Mouse (Mus musculus) MEL (cell line): Measurements from ENCODE around the gene Ptgfr. TPM values are rescaled to one million over a fixed set of nuclear protein-coding genes. Genes with fewer than 3 reads are reported as not detected.

Experiments
- DNase-seq: peaks from one replicate; pipeline ENCODE4 v3.0.0; 2011; ENCODE audit warnings: low read depth, low spot score
- H3K27ac ChIP-seq: 2 replicates; pipeline ENCODE4 v1.5.1; 2012; ENCODE audit warnings: low read depth, mild to moderate bottlenecking, control low read depth, low read length, moderate library complexity; ENCODE audit not compliant: control insufficient read depth
- H3K27me3 ChIP-seq, 2 experiments: fragments of 150-350 bp in 1 of 2; sonication (generic) in 1 of 2; 2 replicates each; pipeline ENCODE4 v1.6.1; 2012; ENCODE audit warnings: low read length in 2 of 2, mild to moderate bottlenecking in 2 of 2, improper control_type of control experiment in 1 of 2, moderate library complexity in 1 of 2; ENCODE audit not compliant: insufficient read depth in 2 of 2, control insufficient read depth in 1 of 2
- H3K36me3 ChIP-seq, 2 experiments: 2 replicates each; pipeline ENCODE4 v1.6.1; 2012 to 2014; ENCODE audit warnings: low read length in 2 of 2, improper control_type of control experiment in 1 of 2, inconsistent platforms in 1 of 2, mild to moderate bottlenecking in 1 of 2; ENCODE audit not compliant: insufficient read depth in 2 of 2, control insufficient read depth in 1 of 2
- H3K4me1 ChIP-seq, 2 experiments: fragments of 150-350 bp in 1 of 2; sonication (generic) in 1 of 2; 2 replicates each; pipeline ENCODE4 v1.6.1; 2012; ENCODE audit warnings: low read length in 2 of 2, improper control_type of control experiment in 1 of 2, mild to moderate bottlenecking in 1 of 2; ENCODE audit not compliant: insufficient read depth in 2 of 2, control insufficient read depth in 1 of 2
- H3K4me3 ChIP-seq, 2 experiments: fragments of 150-350 bp in 1 of 2; sonication (generic) in 1 of 2; 2 replicates each; pipeline ENCODE4 v1.5.1; 2012; ENCODE audit warnings: low read depth in 2 of 2, low read length in 2 of 2, mild to moderate bottlenecking in 2 of 2, moderate library complexity in 2 of 2, control low read depth in 1 of 2, improper control_type of control experiment in 1 of 2; ENCODE audit not compliant: control insufficient read depth in 1 of 2, insufficient read depth in 1 of 2
- H3K79me2 ChIP-seq: 2 replicates; pipeline ENCODE4 v1.6.1; 2012; ENCODE audit warnings: mild to moderate bottlenecking, low read length, moderate library complexity; ENCODE audit not compliant: control insufficient read depth, poor library complexity, insufficient read depth
- H3K9ac ChIP-seq: 2 replicates; pipeline ENCODE4 v1.6.1; 2012; ENCODE audit warnings: low read depth, mild to moderate bottlenecking, control low read depth, low read length, moderate library complexity; ENCODE audit not compliant: control insufficient read depth, poor library complexity, severe bottlenecking
- H3K9me3 ChIP-seq: fragments of 150-350 bp; sonication (generic); replicated peaks from 2 replicates; pipeline ENCODE4 v1.6.1; 2012; ENCODE audit warnings: mild to moderate bottlenecking, low read length, improper control_type of control experiment, moderate library complexity; ENCODE audit not compliant: insufficient read depth
- BHLHE40 ChIP-seq: IDR thresholded peaks from 2 replicates; pipeline ENCODE4 v1.6.1; 2012; ENCODE audit warnings: low read depth, mild to moderate bottlenecking, inconsistent platforms, low read length, improper control_type of control experiment, borderline replicate concordance
- CHD1 ChIP-seq: IDR thresholded peaks from 2 replicates; pipeline ENCODE4 v1.6.1; 2012; ENCODE audit warnings: low read depth, mild to moderate bottlenecking, inconsistent platforms, low read length, improper control_type of control experiment
- E2F4 ChIP-seq: IDR thresholded peaks from 2 replicates; pipeline ENCODE4 v1.6.1; 2011; ENCODE audit warnings: low read depth, low read length, improper control_type of control experiment, borderline replicate concordance
- ETS1 ChIP-seq: IDR thresholded peaks from 2 replicates; pipeline ENCODE4 v1.6.1; 2012; ENCODE audit warnings: low read depth, mild to moderate bottlenecking, inconsistent platforms, low read length, improper control_type of control experiment, moderate library complexity
- HCFC1 ChIP-seq: IDR thresholded peaks from 2 replicates; pipeline ENCODE4 v1.6.1; 2012; ENCODE audit warnings: low read depth, mild to moderate bottlenecking, inconsistent platforms, low read length, improper control_type of control experiment, moderate library complexity
- KAT2A ChIP-seq: conservative IDR thresholded peaks from 2 replicates; pipeline ENCODE4 v1.6.1; 2012; ENCODE audit warnings: low read depth, low read length, improper control_type of control experiment, inconsistent platforms
- MAFK ChIP-seq: IDR thresholded peaks from 2 replicates; pipeline ENCODE4 v1.6.1; 2011; ENCODE audit warnings: low read depth, mild to moderate bottlenecking, low read length, improper control_type of control experiment, borderline replicate concordance
- MAZ ChIP-seq: IDR thresholded peaks from 2 replicates; pipeline ENCODE4 v1.6.1; 2012; ENCODE audit warnings: low read depth, mild to moderate bottlenecking, inconsistent platforms, low read length, improper control_type of control experiment
- MEF2A ChIP-seq: IDR thresholded peaks from 2 replicates; pipeline ENCODE4 v1.6.1; 2014; ENCODE audit warnings: low read depth, mild to moderate bottlenecking, inconsistent platforms, low read length, improper control_type of control experiment; ENCODE audit not compliant: poor library complexity, insufficient replicate concordance, severe bottlenecking; ENCODE audit errors: extremely low read depth
- NRF1 ChIP-seq: IDR thresholded peaks from 2 replicates; pipeline ENCODE4 v1.6.1; 2014; ENCODE audit warnings: low read depth, mild to moderate bottlenecking, inconsistent platforms, low read length, improper control_type of control experiment, moderate library complexity; ENCODE audit not compliant: poor library complexity, insufficient read depth, severe bottlenecking
- RAD21 ChIP-seq: IDR thresholded peaks from 2 replicates; pipeline ENCODE4 v1.6.1; 2011; ENCODE audit warnings: mild to moderate bottlenecking, low read depth, low read length, improper control_type of control experiment
- RCOR1 ChIP-seq: IDR thresholded peaks from 2 replicates; pipeline ENCODE4 v1.6.1; 2012; ENCODE audit warnings: low read depth, mild to moderate bottlenecking, inconsistent platforms, low read length, improper control_type of control experiment
- SIN3A ChIP-seq: IDR thresholded peaks from 2 replicates; pipeline ENCODE4 v1.6.1; 2012; ENCODE audit warnings: low read length, improper control_type of control experiment, inconsistent platforms
- SMC3 ChIP-seq: IDR thresholded peaks from 2 replicates; pipeline ENCODE4 v1.6.1; 2011; ENCODE audit warnings: low read depth, low read length, improper control_type of control experiment
- TBP ChIP-seq: IDR thresholded peaks from 2 replicates; pipeline ENCODE4 v1.8.0; 2011; ENCODE audit warnings: low read depth, low read length, improper control_type of control experiment
- USF2 ChIP-seq, 2 experiments: IDR thresholded peaks; 2 replicates each; pipeline ENCODE4 v1.6.1; 2011 to 2012; ENCODE audit warnings: improper control_type of control experiment in 2 of 2, low read length in 2 of 2, borderline replicate concordance in 1 of 2, inconsistent platforms in 1 of 2, low read depth in 1 of 2, mild to moderate bottlenecking in 1 of 2; ENCODE audit not compliant: insufficient read depth in 1 of 2
- ZNF384 ChIP-seq: IDR thresholded peaks from 2 replicates; pipeline ENCODE4 v1.6.1; 2012; ENCODE audit warnings: low read depth, mild to moderate bottlenecking, inconsistent platforms, low read length, improper control_type of control experiment
- polyA plus RNA-seq, 2 experiments: library from polyadenylated mRNA; stranded (reverse) in 1 of 2; unstranded in 1 of 2; fragments of >175 nt in 1 of 2; fragments of >200 nt in 1 of 2; gene quantifications; 2 replicates each; pipeline versions ENCODE4 v1.2.1 to v1.2.4; 2012; ENCODE audit warnings: low replicate concordance in 2 of 2, low read depth in 1 of 2; ENCODE audit not compliant: insufficient read length in 2 of 2, insufficient read depth in 1 of 2, missing spikeins in 1 of 2
- total RNA-seq: library from RNA; depleted of rRNA; stranded (reverse); fragments of 300-350 nt; gene quantifications from 2 replicates; pipeline ENCODE4 v1.2.3, GENCODE M21; 2012

The Ptgfr gene
- total and polyA plus RNA-seq, 3 experiments: not detected

DNA sequence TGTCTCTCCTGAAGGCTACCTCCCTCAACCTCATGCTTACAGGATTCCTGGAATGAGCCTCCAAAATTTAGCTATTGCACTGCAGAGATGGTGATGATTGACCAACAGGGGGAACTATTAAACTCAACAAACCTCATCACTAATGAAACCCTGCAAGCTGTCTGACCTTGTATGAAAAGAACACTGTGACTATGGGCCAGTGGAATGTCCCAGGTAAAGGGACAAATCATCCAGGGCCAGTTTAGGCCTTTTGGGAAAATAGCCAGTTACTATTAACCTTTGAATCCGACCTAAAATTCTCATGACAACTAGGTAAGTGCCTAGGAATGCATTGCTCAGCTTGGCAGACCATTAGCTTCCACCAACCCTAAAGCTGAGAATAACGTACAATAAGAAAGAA is 42.6 kb upstream of the Ptgfr start:
- no peak for TF ChIP-seq MAZ
- no peak for TF ChIP-seq MAFK
- TF ChIP-seq RCOR1: no peak
- TF ChIP-seq SIN3A: no peak
- TF ChIP-seq BHLHE40: no peak
- Histone ChIP-seq H3K79me2 (no peaks in the 10 kb centered on the region), H3K4me3 (no peak overlapping the region), H3K27me3 (no peaks in the 10 kb centered on the region), H3K9me3 (no peaks in the 10 kb centered on the region), H3K9ac (no peak overlapping the region), H3K36me3 (no peaks in the 10 kb centered on the region), H3K27ac (no peak overlapping the region), H3K4me1 (no peaks in the 10 kb centered on the region)
- DNase-seq: no peak

- Histone ChIP-seq H3K79me2 (no peaks in the 10 kb centered on the region), H3K27me3 (no peaks in the 10 kb centered on the region), H3K4me3 (no peak overlapping the region), H3K4me1 (no peaks in the 10 kb centered on the region), H3K9me3 (no peaks in the 10 kb centered on the region), H3K36me3 (no peaks in the 10 kb centered on the region), H3K27ac (no peak overlapping the region), H3K9ac (no peak overlapping the region)
- no peak for DNase-seq
- TF ChIP-seq HCFC1 (no peak), ETS1 (no peak), NRF1 (no peak), RAD21 (no peak), MAZ (no peak), USF2 (IDR thresholded peaks at IDR 0.05; ENCODE audit: borderline replicate concordance in 1 of 2, insufficient read depth in 1 of 2, low read depth in 1 of 2, low read length in 2 of 2) (no peak), ZNF384 (no peak), SMC3 (no peak), MAFK (no peak), KAT2A (no peak), E2F4 (no peak)
Measured at GRCm38 (mm10) chr3:151868970-151869369, 31.5 kb upstream of the Ptgfr start.

DNA sequence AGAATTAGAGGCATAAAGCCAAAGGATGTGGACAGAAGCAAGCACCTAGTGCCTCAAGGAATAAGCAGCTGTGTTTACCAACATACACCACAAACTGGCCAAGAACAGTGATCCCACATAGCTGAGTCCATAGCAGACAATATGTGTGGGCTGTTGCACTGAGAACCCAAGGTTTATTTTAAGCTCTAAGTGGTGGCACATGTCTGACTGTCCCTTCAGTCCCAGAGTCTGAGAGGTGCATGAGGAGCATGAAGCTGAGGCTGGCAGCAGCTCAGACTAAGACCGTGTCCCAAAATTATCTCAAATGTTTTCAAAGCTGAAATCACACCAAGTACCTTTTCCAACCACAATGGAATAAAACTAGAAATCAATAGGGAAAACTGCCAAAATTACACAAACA is 13.9 kb upstream of the Ptgfr start:
- Histone ChIP-seq H3K79me2 (no peaks in the 10 kb centered on the region), H3K27me3 (no peaks in the 10 kb centered on the region), H3K27ac (no peak overlapping the region), H3K4me1 (no peaks in the 10 kb centered on the region), H3K4me3 (no peak overlapping the region), H3K9ac (no peak overlapping the region), H3K9me3 (no peaks in the 10 kb centered on the region), H3K36me3 (no peaks in the 10 kb centered on the region)
- no peak for DNase-seq
- no peak for TF ChIP-seq CHD1
- TF ChIP-seq MEF2A: no peak
- TF ChIP-seq TBP: no peak
- no peak for TF ChIP-seq BHLHE40
